ENCODE assay signal across 7 mouse cellular contexts in genomic region chr9:21409592-21410317, GRCm38 (mm10). TPM values are rescaled to one million over a fixed set of nuclear protein-coding genes. Genes with fewer than 3 reads are reported as not detected.
DNase-seq lines count a peak whose midpoint lies in the region; ATAC-seq lines count a peak whose summit lies in the region.

No protein-coding gene starts in this region.

- intact Hi-C loops in heart, postnatal 25 days (cut with DNase I), result loop anchor here (1.0 to 2.0 kb wide), 4 partner anchors 43 to 185 kb away; no protein-coding TSS in a partner anchor

- peak; percentile 37 for ATAC-seq in megakaryocyte-erythroid progenitor cell, adult 5-6 weeks (replicated peaks; ENCODE audit: low FRiP score, low TSS enrichment, poor library complexity, severe bottlenecking)

- DNase-seq in Muller cell, postnatal 12 days (ENCODE audit: inconsistent ontology term), result peak; percentile 53
- DNase-seq in brain, embryonic 18.5 days (ENCODE audit: low read depth, low spot score), result peak; percentile 40
- DNase-seq in fibroblast of lung, adult 2 months (ENCODE audit: low read depth), result peak; percentile 65
- DNase-seq in heart, postnatal 25 days (ENCODE audit: low spot score), result peak; percentile 43
- DNase-seq in layer of hippocampus, postnatal 14 days (ENCODE audit: low spot score in 2 of 2), result peak; percentile 84 to 90
- DNase-seq in right cerebral cortex, postnatal 25 days, result peak; percentile 71

RNA-seq across cellular contexts. Expression of gene Qtrt1, which starts 1.9 kb away (rescaled TPM):
- total RNA-seq in heart, postnatal 25 days (2021), result 10 to 100 TPM in 1 of 2 experiments, 1 to 10 TPM in 1; 7.1 to 10.0 TPM
- 10 to 100 TPM; 32.0 to 33.9 TPM for total RNA-seq in layer of hippocampus, postnatal 14 days (2021)
- 56.6 and 56.8 TPM in 2 replicates for total RNA-seq in megakaryocyte-erythroid progenitor cell, adult 5-6 weeks (2014; fragmentation: Nextera tagmentation)
- 23.5 and 36.1 TPM in 2 replicates for total RNA-seq in megakaryocyte-erythroid progenitor cell, adult 5-6 weeks (2017)

RNA-seq across cellular contexts. Expression of gene Dnm2, which starts 15.0 kb away (rescaled TPM):
- 10 to 100 TPM; 66.2 to 74.4 TPM for total RNA-seq in heart, postnatal 25 days (2021)
- total RNA-seq in layer of hippocampus, postnatal 14 days (2021), result 10 to 100 TPM; 70.0 to 77.2 TPM
- 62.6 and 81.4 TPM in 2 replicates for total RNA-seq in megakaryocyte-erythroid progenitor cell, adult 5-6 weeks (2014; fragmentation: Nextera tagmentation)
- total RNA-seq in megakaryocyte-erythroid progenitor cell, adult 5-6 weeks (2017), result 58.7 and 63.8 TPM in 2 replicates

RNA-seq across cellular contexts. Expression of gene Ilf3, which starts 42.1 kb away (rescaled TPM):
- total RNA-seq in heart, postnatal 25 days (2021), result 10 to 100 TPM; 25.9 to 29.6 TPM
- 10 to 100 TPM; 78.1 to 91.5 TPM for total RNA-seq in layer of hippocampus, postnatal 14 days (2021)
- 76.3 and 86.0 TPM in 2 replicates for total RNA-seq in megakaryocyte-erythroid progenitor cell, adult 5-6 weeks (2014; fragmentation: Nextera tagmentation)
- 67.3 and 88.4 TPM in 2 replicates for total RNA-seq in megakaryocyte-erythroid progenitor cell, adult 5-6 weeks (2017)

Comparison
In these comparisons a context has a peak if more than half of its experiments do, and no peak if none do; other contexts are left out.
1. Peak in every context shown above with its lines: DNase-seq and ATAC-seq.